Mouse (Mus musculus) thymus, adult 2 months (tissue): ENCODE measurements around the gene Dact1.

Experiments
- CTCF ChIP-seq: fragments of 200-500 bp; IDR thresholded peaks from 2 replicates; pipeline ENCODE4 v1.5.1; 2012; ENCODE audit warnings: mild to moderate bottlenecking, control low read depth, low read length, moderate library complexity, borderline replicate concordance; ENCODE audit not compliant: control insufficient read depth, poor library complexity, insufficient read depth; ENCODE audit errors: extremely low read depth
- POLR2A ChIP-seq: fragments of 200-500 bp; IDR thresholded peaks from 2 replicates; pipeline ENCODE4 v1.6.1; 2012; ENCODE audit warnings: mild to moderate bottlenecking, low read length, control low read depth, moderate library complexity; ENCODE audit not compliant: control insufficient read depth, poor library complexity, insufficient read depth; ENCODE audit errors: extremely low read depth

DNA sequence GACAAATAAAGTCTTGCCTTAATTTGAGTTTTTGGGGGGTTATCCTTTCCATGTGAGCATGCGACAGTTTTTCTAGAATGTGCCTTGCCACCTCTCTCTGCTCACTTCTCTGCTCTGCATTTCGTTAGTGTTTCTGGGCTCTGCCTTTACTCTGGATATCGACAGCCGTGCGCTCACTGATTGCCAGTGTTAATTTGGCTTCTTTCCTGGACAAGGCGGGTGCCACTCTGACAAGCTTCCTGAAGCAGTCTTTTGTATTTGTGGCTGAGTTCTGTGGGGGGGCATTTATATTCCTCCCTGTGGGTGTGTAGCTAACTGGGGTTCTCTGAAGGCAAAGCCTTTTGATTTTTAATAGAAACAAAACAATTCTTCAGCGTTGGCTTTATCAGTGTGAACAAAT, 54.4 kb downstream of the Dact1 start:
- TF ChIP-seq POLR2A, result no peak
- no peak for TF ChIP-seq CTCF
